Mouse (Mus musculus): ENCODE measurements at regions not wholly inside any gene's neighbourhood (a gene's known extent, or its start where the extent isn't known, plus 50 kb on each side); places are given as distances from the start of the nearest gene placed in this dataset.
"Not testable (repeated sequence)": the region's sequence is repeated elsewhere in the genome, so short reads cannot be mapped to it uniquely, and the experiment has no call there.

DNA sequence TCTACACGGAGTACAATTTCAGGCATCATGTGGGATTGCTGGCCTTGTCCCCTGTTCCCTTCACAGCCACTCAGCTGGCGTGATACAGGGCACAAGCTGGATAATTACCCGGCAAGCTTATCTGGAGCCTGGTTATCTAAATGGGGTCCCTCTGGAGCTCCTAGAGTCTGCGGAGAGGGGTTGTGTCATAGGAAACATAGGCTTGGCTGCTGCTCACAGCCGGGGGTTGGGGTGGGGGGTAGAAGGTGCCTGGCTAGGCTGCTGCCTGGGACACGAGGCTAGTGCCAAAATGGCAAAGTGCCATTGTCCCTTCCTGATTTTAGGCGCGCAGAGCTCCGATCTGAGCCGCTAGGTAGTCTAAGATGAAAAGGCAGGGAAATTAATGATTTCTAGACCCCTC lies 88.6 kb downstream of the Phlda1 start:
- 67% methylated on average over 10 of the region's 10 CpGs for WGBS
- ATAC-seq (ENCODE audit: low FRiP score, low read depth) = no peak
- no peak overlapping the region for H3K4me2 ChIP-seq
- no peaks in the 10 kb centered on the region for H3K9me3 ChIP-seq
- H3K27ac ChIP-seq (replicated peaks) = no peak overlapping the region
- H3K9ac ChIP-seq = no peak overlapping the region
- H3K4me3 ChIP-seq = no peak overlapping the region
- H3K36me3 ChIP-seq = no peaks in the 10 kb centered on the region
- H3K4me1 ChIP-seq (replicated peaks) = peaks cover 7% of the 10 kb centered on the region; the same call in 1 of the 2 replicates
- H3K27me3 ChIP-seq = no peaks in the 10 kb centered on the region

DNA sequence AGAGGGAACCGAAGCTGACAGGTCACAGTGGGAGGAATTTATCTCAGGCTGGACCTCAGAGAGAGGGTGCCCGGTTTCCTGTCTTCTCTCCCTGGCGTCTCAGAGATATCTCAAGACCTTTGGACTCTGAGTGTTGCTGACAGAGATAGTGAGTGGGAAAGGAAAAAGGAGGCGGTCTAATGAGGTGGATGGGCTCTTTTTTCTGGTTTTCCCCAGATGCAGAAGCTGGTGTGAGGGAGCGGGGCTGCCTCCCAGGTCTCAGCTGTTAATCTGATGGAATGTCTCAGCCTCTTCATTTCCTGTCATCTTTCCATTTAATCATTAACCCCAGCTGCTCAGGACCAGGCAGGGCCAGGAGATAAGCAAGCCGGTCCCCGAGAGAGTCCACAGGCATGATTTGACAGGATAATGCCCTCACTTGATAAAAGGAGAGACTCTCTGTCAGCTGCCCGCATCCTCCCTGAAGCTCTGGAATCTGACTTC lies 89.5 kb downstream of the Phlda1 start:
- no peak overlapping the region for H3K9ac ChIP-seq
- H3K36me3 ChIP-seq = no peaks in the 10 kb centered on the region
- peaks cover 16% of the 10 kb centered on the region for H3K4me1 ChIP-seq (replicated peaks)
- H3K4me2 ChIP-seq = no peak overlapping the region
- no peak for ATAC-seq (ENCODE audit: low FRiP score, low read depth)
- WGBS = 45% methylated on average over 8 of the region's 8 CpGs
- no peak overlapping the region for H3K27ac ChIP-seq (replicated peaks)
- H3K4me3 ChIP-seq = no peak overlapping the region
- H3K9me3 ChIP-seq = no peaks in the 10 kb centered on the region
- no peaks in the 10 kb centered on the region for H3K27me3 ChIP-seq

DNA sequence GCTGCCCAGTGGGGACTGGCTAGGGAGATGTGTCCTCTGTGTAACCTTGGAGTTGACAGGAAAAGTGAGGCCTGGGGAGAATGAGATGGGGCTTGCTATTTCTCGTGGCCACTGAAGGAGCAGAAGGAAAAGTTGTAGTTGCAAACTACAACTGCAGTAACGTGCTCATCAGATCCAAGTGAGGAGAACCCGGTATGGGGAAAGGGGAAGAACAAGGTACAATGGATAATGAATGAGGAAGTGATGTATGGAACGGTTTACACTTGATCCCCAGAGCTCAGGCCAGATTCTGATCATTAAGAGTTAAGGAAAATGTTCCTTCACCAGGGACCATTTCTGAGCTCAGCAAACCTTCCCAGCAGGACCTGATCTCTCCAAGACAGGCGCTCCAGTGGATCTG lies 92.6 kb downstream of the Phlda1 start:
- no peaks in the 10 kb centered on the region for H3K9me3 ChIP-seq
- H3K36me3 ChIP-seq = no peaks in the 10 kb centered on the region
- H3K27ac ChIP-seq (replicated peaks) = no peak overlapping the region
- peaks cover 22% of the 10 kb centered on the region for H3K4me1 ChIP-seq (replicated peaks)
- WGBS = 81% methylated on average over 5 of the region's 5 CpGs
- H3K4me3 ChIP-seq = no peak overlapping the region
- no peak overlapping the region for H3K9ac ChIP-seq
- ATAC-seq (ENCODE audit: low FRiP score, low read depth) = no peak
- H3K27me3 ChIP-seq = no peaks in the 10 kb centered on the region
- no peak overlapping the region for H3K4me2 ChIP-seq

- no peaks in the 10 kb centered on the region for H3K27me3 ChIP-seq
- no peak overlapping the region for H3K9ac ChIP-seq
- H3K4me1 ChIP-seq (replicated peaks) = peaks cover 22% of the 10 kb centered on the region
- no peaks in the 10 kb centered on the region for H3K36me3 ChIP-seq
- no peaks in the 10 kb centered on the region for H3K9me3 ChIP-seq
- H3K4me2 ChIP-seq = no peak overlapping the region
- no peak for ATAC-seq (ENCODE audit: low FRiP score, low read depth)
- no peak overlapping the region for H3K4me3 ChIP-seq
- peak overlapping the region; percentile 62; the same call in 1 of the 2 replicates for H3K27ac ChIP-seq (replicated peaks)
- WGBS = 68% methylated on average over 10 of the region's 10 CpGs
Observed at GRCm38 (mm10) chr10:111599297-111600250, 93.5 kb downstream of the Phlda1 start.

GRCm38 (mm10) chr10:111600251-111600620 lies 94.2 kb downstream of the Phlda1 start:
- peaks cover 22% of the 10 kb centered on the region for H3K4me1 ChIP-seq (replicated peaks)
- H3K36me3 ChIP-seq = no peaks in the 10 kb centered on the region
- H3K4me2 ChIP-seq = no peak overlapping the region
- H3K9me3 ChIP-seq = no peaks in the 10 kb centered on the region
- no peak for ATAC-seq (ENCODE audit: low FRiP score, low read depth)
- H3K27ac ChIP-seq (replicated peaks) = peak overlapping the region; percentile 62
- H3K9ac ChIP-seq = no peak overlapping the region
- H3K4me3 ChIP-seq = no peak overlapping the region
- H3K27me3 ChIP-seq = no peaks in the 10 kb centered on the region
- WGBS = 43% methylated on average over 2 of the region's 2 CpGs

- Histone ChIP-seq H3K4me1 (replicated peaks) (peaks cover 18% of the 10 kb centered on the region), H3K9ac (no peak overlapping the region), H3K27me3 (no peaks in the 10 kb centered on the region), H3K4me2 (no peak overlapping the region), H3K9me3 (no peaks in the 10 kb centered on the region), H3K4me3 (no peak overlapping the region), H3K27ac (replicated peaks) (peak overlapping the region; percentile 62), H3K36me3 (no peaks in the 10 kb centered on the region)
- 6% methylated on average over 2 of the region's 2 CpGs for WGBS
- peak; percentile 82 for ATAC-seq (ENCODE audit: low FRiP score, low read depth)
Observed at GRCm38 (mm10) chr10:111600677-111601099, 94.6 kb downstream of the Phlda1 start.

- Histone ChIP-seq H3K4me2 (no peak overlapping the region), H3K36me3 (no peaks in the 10 kb centered on the region), H3K27me3 (no peaks in the 10 kb centered on the region), H3K4me1 (replicated peaks) (peaks cover 16% of the 10 kb centered on the region), H3K9ac (no peak overlapping the region), H3K9me3 (no peaks in the 10 kb centered on the region), H3K4me3 (no peak overlapping the region), H3K27ac (replicated peaks) (no peak overlapping the region)
- no peak for ATAC-seq (ENCODE audit: low FRiP score, low read depth)
- 83% methylated on average over 1 of the region's 1 CpGs for WGBS
Observed at GRCm38 (mm10) chr10:111603166-111603565, 97.1 kb downstream of the Phlda1 start.

DNA sequence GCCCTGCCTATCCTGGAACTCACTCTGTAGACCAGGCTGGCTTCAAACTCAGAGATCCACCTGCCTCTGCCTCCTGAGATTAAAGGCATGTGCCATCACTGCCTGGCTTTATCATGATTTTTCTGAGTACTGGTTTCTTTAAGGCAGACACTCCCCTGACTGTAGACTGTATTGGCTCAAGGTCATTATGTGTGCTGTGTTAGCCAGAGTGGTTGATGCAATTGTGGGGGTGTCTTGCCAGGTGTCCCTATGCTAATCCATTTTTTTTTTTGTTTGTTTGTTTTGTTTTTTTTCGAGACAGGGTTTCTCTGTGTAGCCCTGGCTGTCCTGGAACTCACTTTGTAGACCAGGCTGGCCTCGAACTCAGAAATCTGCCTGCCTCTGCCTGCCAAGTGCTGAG lies 101.3 kb downstream of the Phlda1 start:
- not testable (repeated sequence) for H3K36me3 ChIP-seq; H3K27me3 ChIP-seq; H3K9ac ChIP-seq; H3K4me3 ChIP-seq; ATAC-seq (ENCODE audit: low FRiP score, low read depth); H3K4me2 ChIP-seq; H3K4me1 ChIP-seq (replicated peaks); H3K27ac ChIP-seq (replicated peaks); H3K9me3 ChIP-seq
- WGBS = 86% methylated on average over 2 of the region's 2 CpGs

DNA sequence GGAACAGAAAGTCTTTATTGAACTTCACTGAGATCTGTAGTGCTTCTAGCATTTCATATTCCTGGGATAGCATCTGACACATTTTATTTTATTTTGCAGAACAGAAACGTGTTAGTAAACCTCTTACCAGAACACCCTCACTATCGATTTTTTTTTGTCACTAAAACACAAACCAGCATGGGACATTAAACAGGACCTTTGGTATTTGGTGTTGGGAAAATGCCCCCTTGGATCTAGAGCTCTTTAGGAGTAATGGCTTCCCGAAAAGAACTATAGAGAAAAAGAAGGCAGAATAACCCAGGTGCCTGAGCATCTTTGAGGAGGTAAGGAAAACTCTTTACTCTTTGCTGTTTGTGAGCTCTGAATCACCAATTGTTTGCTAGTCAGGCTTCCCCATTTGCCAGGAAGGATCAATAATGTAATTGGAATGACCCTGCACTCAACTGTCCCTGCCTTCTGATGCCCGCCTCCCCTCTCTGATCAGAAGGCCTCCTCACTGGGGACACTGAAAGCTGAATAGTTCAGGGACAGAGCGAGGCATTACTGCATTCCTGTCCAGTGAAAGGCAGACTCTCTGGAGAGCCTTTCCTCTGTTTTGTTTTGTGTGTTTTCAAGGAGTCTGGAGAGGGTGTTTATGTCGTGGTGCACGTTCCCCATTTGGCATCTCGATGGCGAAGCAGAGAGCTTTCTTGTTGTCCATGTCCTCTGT lies 102.5 kb downstream of the Phlda1 start:
- H3K27me3 ChIP-seq = no peaks in the 10 kb centered on the region
- 78% methylated on average over 9 of the region's 9 CpGs for WGBS
- H3K4me1 ChIP-seq (replicated peaks) = no peaks in the 10 kb centered on the region
- no peaks in the 10 kb centered on the region for H3K36me3 ChIP-seq
- no peaks in the 10 kb centered on the region for H3K9me3 ChIP-seq
- no peak overlapping the region for H3K4me3 ChIP-seq
- no peak overlapping the region for H3K9ac ChIP-seq
- H3K27ac ChIP-seq (replicated peaks) = no peak overlapping the region
- no peak for ATAC-seq (ENCODE audit: low FRiP score, low read depth)
- no peak overlapping the region for H3K4me2 ChIP-seq

DNA sequence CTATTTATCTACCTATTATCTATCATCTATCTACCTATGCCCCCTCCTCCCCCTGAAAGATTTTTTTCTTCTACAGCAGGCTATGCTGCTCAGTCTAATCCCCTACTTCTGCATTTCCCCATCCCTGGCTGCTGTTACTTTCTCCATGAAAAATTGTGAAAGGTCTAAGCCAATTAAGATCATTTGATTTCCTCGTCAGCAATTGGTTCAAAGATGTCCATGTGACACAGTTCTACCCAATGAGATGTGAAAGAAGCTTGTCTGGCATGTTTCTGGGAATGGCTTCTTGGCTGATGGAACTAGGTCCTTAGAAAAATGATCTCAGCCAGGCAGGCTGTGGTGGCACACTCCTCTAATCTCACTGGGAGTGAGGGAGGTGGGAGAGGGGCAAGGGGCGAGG lies 103.8 kb downstream of the Phlda1 start:
- 94% methylated on average over 2 of the region's 2 CpGs for WGBS
- Histone ChIP-seq H3K27ac (replicated peaks) (no peak overlapping the region), H3K36me3 (no peaks in the 10 kb centered on the region), H3K9ac (no peak overlapping the region), H3K4me1 (replicated peaks) (no peaks in the 10 kb centered on the region), H3K9me3 (no peaks in the 10 kb centered on the region), H3K27me3 (no peaks in the 10 kb centered on the region), H3K4me3 (no peak overlapping the region), H3K4me2 (no peak overlapping the region)
- no peak for ATAC-seq (ENCODE audit: low FRiP score, low read depth)

DNA sequence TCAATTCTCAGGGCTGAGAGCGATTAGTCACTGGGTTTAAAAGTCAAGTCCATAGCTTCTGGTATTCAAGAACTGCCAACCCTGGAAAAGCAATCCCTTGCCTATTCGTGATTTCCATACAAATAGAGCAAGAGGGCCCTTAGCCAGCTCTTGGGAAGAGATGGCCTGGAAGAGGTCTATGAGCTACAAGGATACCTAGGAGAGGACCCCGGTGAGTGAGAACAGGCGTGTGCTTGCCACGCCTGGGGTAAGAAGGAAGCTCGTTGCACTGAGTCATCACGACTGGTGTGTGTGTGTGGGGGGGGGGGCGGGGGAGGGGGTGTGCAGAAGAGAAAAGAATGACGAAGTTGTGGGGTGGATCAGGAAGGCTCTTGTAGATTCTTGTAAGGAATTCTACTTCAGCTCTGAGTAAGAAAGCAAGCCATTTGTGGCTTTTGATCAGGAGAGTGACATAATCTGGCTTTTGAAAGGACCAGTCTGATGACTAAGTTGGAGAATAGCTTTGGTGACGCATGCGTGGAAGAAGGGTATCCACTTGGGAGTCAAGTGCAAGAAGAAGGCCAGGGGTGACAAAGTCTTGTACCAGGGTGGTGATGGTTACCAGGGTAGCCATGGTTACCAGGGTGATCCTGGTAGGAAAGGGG lies 113.7 kb downstream of the Phlda1 start:
- Histone ChIP-seq H3K27me3 (no peaks in the 10 kb centered on the region), H3K27ac (replicated peaks) (no peak overlapping the region), H3K4me3 (no peak overlapping the region), H3K4me1 (replicated peaks) (peaks cover 7% of the 10 kb centered on the region; the same call in 1 of the 2 replicates), H3K9me3 (no peaks in the 10 kb centered on the region), H3K4me2 (no peak overlapping the region), H3K9ac (no peak overlapping the region), H3K36me3 (no peaks in the 10 kb centered on the region)
- no peak for ATAC-seq (ENCODE audit: low FRiP score, low read depth)
- 87% methylated on average over 10 of the region's 11 CpGs for WGBS

Data from hindbrain, embryonic 15.5 days (tissue).